Mouse (Mus musculus) bone marrow, adult 2 months (tissue): Measurements from ENCODE around the gene Pnmal2. TPM values are rescaled to one million over a fixed set of nuclear protein-coding genes. Genes with fewer than 3 reads are reported as not detected.

Experiments used
- H3K27ac ChIP-seq: fragments of 200-500 bp; 2 replicates; pipeline ENCODE4 v1.5.1; 2012; ENCODE audit warnings: low read depth, mild to moderate bottlenecking, control low read depth, inconsistent platforms, low read length; ENCODE audit not compliant: control insufficient read depth, poor library complexity, insufficient read depth
- H3K4me1 ChIP-seq: fragments of 200-500 bp; 2 replicates; pipeline ENCODE4 v1.6.1; 2011; ENCODE audit warnings: low read length; ENCODE audit not compliant: control insufficient read depth, insufficient read depth
- H3K4me3 ChIP-seq: fragments of 200-500 bp; replicated peaks from 2 replicates; pipeline ENCODE3; 2011; ENCODE audit warnings: mild to moderate bottlenecking, low read depth, low read length, control low read depth; ENCODE audit not compliant: control insufficient read depth
- CTCF ChIP-seq: fragments of 200-500 bp; IDR thresholded peaks from 2 replicates; pipeline ENCODE4 v1.5.1; 2011; ENCODE audit warnings: low read length, control low read depth; ENCODE audit not compliant: control insufficient read depth, insufficient read depth
- POLR2A ChIP-seq: fragments of 200-500 bp; IDR thresholded peaks from 2 replicates; pipeline ENCODE4 v1.6.1; 2011; ENCODE audit warnings: low read depth, mild to moderate bottlenecking, control low read depth, low read length, borderline replicate concordance; ENCODE audit not compliant: control insufficient read depth
- WGBS: fragments of 180-500 bp; shearing (Covaris S2); methylation state at CpG from one replicate; pipeline ENCODE4 v1.1.7; 2018; 5-methylcytosine and 5-hydroxymethylcytosine counted together
- polyA plus RNA-seq: library from polyadenylated mRNA; stranded (reverse); fragments of >200 nt; gene quantifications from 2 replicates; pipeline ENCODE4 v1.2.4, GENCODE M21; 2011; ENCODE audit warnings: low replicate concordance; ENCODE audit not compliant: missing spikeins, insufficient read depth, insufficient read length

Gene Pnmal2
- polyA plus RNA-seq, 1 experiment = not detected

- Histone ChIP-seq H3K4me3 (no peak overlapping the region), H3K27ac (no peak overlapping the region), H3K4me1 (no peaks in the 10 kb centered on the region)
- TF ChIP-seq CTCF (no peak), POLR2A (no peak)
- WGBS = 17% methylated on average over 15 of the region's 15 CpGs
Measured at GRCm38 (mm10) chr7:16990006-16990744, 45.7 kb downstream of the Pnmal2 start.

GRCm38 (mm10) chr7:16991681-16992450, 47.4 kb downstream of the Pnmal2 start:
- H3K4me1 ChIP-seq = no peaks in the 10 kb centered on the region
- H3K4me3 ChIP-seq = no peak overlapping the region
- H3K27ac ChIP-seq = no peak overlapping the region
- no peak for TF ChIP-seq POLR2A
- no peak for TF ChIP-seq CTCF
- WGBS = 54% methylated on average over 18 of the region's 18 CpGs

- Histone ChIP-seq H3K4me1 (no peaks in the 10 kb centered on the region), H3K27ac (no peak within 1 kb of the TSS), H3K4me3 (no peak within 1 kb of the TSS)
- WGBS = 83% methylated on average over 5 of the region's 5 CpGs
- TF ChIP-seq POLR2A (no peak), CTCF (no peak)
Measured at GRCm38 (mm10) chr7:16992451-16992807, 47.9 kb downstream of the Pnmal2 start, which contains the start of gene Ccdc8. Gene Ccdc8, plus strand, starts transcription at chr7:16992708.

GRCm38 (mm10) chr7:16993651-16994399, 49.3 kb downstream of the Pnmal2 start:
- Histone ChIP-seq H3K4me1 (no peaks in the 10 kb centered on the region), H3K4me3 (peak overlapping the region; percentile 33), H3K27ac (no peak overlapping the region)
- no peak for TF ChIP-seq CTCF
- TF ChIP-seq POLR2A = no peak; the same call in 1 of the 2 replicates
- WGBS = 3% methylated on average over 27 of the region's 27 CpGs

- 11% methylated on average over 20 of the region's 20 CpGs for WGBS
- no peak for TF ChIP-seq POLR2A
- no peak for TF ChIP-seq CTCF
- Histone ChIP-seq H3K27ac (no peak overlapping the region), H3K4me3 (no peak overlapping the region), H3K4me1 (no peaks in the 10 kb centered on the region)
Measured at GRCm38 (mm10) chr7:16994400-16994799, 49.9 kb downstream of the Pnmal2 start.

- Histone ChIP-seq H3K4me3 (no peak overlapping the region), H3K4me1 (no peaks in the 10 kb centered on the region), H3K27ac (no peak overlapping the region)
- TF ChIP-seq POLR2A = no peak
- TF ChIP-seq CTCF = no peak
- 69% methylated on average over 4 of the region's 4 CpGs for WGBS
Measured at GRCm38 (mm10) chr7:16995345-16995744, 50.9 kb downstream of the Pnmal2 start.

Other genes starting within 250 kb of the Pnmal2 start
- gene Ceacam9, start 222.8 kb upstream of the Pnmal2 start, polyA plus RNA-seq = not detected in 2 replicates
- 173 and 200 TPM in 2 replicates for gene Ap2s1, start 206.3 kb upstream of the Pnmal2 start, polyA plus RNA-seq
- gene Slc1a5, start 163.3 kb upstream of the Pnmal2 start, polyA plus RNA-seq = 186 and 343 TPM in 2 replicates
- 41.2 and 92.7 TPM in 2 replicates for gene Strn4, start 128.8 kb upstream of the Pnmal2 start, polyA plus RNA-seq
- 4.7 and 7.2 TPM in 2 replicates for gene Fkrp, start 128.0 kb upstream of the Pnmal2 start, polyA plus RNA-seq
- 22.7 and 34.2 TPM in 2 replicates for gene Prkd2, start 101.8 kb upstream of the Pnmal2 start, polyA plus RNA-seq
- gene Dact3, start 69.4 kb upstream of the Pnmal2 start, polyA plus RNA-seq = 0.54 and 1.7 TPM in 2 replicates
- gene Gng8, start 52.9 kb upstream of the Pnmal2 start, polyA plus RNA-seq = not detected in 2 replicates
- gene Ptgir, start 38.2 kb upstream of the Pnmal2 start, polyA plus RNA-seq = 8.3 and 13.0 TPM in 2 replicates
- 307 and 376 TPM in 2 replicates for gene Calm3, start 20.6 kb upstream of the Pnmal2 start, polyA plus RNA-seq
- gene Pnmal1, start 15.0 kb downstream of the Pnmal2 start, polyA plus RNA-seq = not detected in 2 replicates
- gene Gm42372, start 38.4 kb downstream of the Pnmal2 start, polyA plus RNA-seq = 0.77 and 1.9 TPM in 2 replicates
- 1.4 and 2.5 TPM in 2 replicates for gene Ccdc8, start 48.0 kb downstream of the Pnmal2 start, polyA plus RNA-seq
- gene Ppp5c, start 83.2 kb downstream of the Pnmal2 start, polyA plus RNA-seq = 30.6 and 70.5 TPM in 2 replicates
- 1.8 and 3.3 TPM in 2 replicates for gene Hif3a, start 117.7 kb downstream of the Pnmal2 start, polyA plus RNA-seq
- gene Psg16, start 129.4 kb downstream of the Pnmal2 start, polyA plus RNA-seq = 1.1 and 1.6 TPM in 2 replicates
- not detected in 2 replicates for gene Ceacam3, start 205.6 kb downstream of the Pnmal2 start, polyA plus RNA-seq